Mouse (Mus musculus) CD8-positive naive resting alpha-beta T cell, adult 2 months (primary cell): ENCODE measurements around the gene Snx21.
A peak's percentile ranks its signal among the peaks of the same experiment; 100 is the strongest.
"Not testable (repeated sequence)": the region's sequence is repeated elsewhere in the genome, so short reads cannot be mapped to it uniquely, and the experiment has no call there.

Experiments
- DNase-seq, 2 experiments: peaks; one replicate each; pipeline ENCODE4 v3.0.0; 2022; ENCODE audit warnings: low read depth in 2 of 2, low spot score in 2 of 2

Snx21 gene

DNA sequence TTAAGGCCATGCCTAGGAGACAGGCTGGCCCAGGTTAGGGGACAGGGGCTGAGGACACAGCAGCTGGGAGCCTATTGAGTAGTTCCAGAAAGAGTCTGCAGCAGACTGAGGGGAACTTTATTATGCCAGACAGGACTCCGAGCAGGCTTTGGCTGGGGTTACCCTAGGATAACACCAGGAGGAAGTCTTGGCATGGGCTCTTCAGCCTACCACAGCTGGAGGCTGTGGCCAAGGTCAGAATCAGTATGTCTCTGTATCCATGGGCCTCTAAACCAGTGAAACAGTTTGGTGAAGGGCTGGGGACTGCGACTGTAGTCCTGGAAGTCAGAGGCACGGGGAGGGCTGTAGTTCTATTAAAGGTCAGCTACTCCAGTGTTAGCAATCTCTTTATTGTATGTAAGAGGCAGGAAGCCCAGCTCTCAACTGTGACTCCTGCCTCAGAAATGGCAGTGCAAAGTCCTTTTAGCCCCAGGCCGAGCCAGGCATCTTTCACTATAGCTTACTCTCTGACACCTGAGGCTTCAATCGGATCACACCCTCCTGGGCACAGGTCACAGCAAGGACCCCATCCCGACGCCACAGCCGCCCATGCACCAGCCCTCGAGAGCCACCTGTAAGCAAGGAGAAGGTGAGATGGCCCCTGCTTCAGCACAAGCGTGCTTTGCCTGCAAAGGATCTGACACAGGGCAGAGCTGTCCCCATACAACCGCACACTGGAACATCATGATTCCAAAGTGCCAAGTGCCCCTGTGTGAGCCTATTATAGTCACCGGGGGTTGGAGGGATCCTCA, 7.0 kb downstream of the Snx21 start:
- no peak for DNase-seq

DNA sequence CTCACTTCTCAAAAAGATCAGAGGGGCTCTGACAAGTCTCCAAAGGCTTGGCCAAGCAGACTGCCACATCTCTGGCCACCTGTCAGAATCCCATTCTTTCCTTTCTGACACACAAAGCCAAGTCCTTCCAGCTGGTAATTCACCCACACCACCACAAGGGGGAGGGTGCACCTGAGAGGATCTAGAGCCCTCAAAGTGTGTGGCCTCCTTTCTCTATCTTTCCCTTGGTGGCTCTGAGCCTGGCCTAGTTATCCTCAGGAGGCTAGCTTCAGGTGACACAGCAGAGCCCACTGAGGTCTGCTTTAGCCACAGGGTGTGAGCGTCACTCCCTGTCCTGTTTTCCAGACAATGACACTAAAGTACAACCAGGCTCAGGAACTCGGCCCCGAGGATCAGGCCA, 7.6 kb downstream of the Snx21 start:
- DNase-seq: peak; percentile 38 to 67

GRCm38 (mm10) chr2:164793772-164794171, 8.1 kb downstream of the Snx21 start:
- no peak for DNase-seq

- peak; percentile 69 to 76 for DNase-seq
Measured at GRCm38 (mm10) chr2:164794293-164794692, 8.7 kb downstream of the Snx21 start.

GRCm38 (mm10) chr2:164795868-164796267, 10.2 kb downstream of the Snx21 start:
- DNase-seq: no peak

DNA sequence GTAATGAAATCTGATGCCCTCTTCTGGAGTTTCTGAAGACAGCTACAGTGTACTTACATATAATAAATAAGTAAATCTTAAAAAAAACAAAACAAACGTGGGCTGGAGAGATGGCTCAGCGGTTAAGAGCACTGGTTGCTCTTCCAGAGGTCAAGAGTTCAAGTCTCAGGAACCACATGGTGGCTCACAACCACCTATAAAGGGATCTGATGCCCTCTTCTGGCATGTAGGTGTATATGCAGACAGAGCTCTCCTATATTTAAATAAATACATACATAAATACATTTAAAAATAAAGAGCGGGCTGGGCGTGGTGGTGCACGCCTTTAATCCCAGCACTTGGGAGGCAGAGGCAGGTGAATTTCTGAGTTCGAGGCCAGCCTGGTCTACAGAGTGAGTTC, 12.9 kb downstream of the Snx21 start:
- not testable (repeated sequence) for DNase-seq

- no peak for DNase-seq
Measured at GRCm38 (mm10) chr2:164800252-164801004, 14.8 kb downstream of the Snx21 start.

DNA sequence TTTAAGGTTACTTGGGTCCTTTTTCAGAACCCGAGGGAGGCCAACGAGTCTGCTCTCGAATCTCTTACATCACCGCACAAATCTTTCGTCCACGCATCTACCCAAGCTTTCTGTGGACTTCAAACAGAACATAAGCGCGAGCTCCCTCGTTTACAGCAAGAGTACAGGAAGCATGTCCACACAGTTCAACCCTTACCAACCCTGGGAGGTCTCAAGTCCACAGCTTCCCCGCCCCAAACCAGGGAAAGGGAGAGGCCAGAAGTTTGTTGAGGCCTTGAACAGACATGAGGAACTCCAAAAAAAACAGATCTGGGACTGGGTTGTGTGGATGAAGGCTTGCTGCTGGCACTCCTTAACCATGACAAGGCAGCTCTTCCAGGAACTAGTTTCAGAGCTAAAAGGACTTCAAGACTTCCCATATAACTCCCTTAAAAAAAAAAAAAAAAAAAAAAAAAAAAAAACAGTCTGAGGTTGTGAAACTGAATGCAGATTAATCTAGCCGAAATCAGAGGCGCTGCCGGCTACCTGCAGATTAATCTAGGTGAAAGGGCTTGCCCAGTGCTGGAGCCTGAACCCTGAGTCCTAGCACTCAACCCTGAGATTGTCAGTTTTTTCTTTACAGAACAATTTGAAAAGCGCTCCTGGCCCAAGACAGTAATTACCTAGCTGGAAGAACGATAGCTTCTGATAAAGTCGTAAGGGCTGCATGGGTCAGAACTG, 17.7 kb downstream of the Snx21 start:
- DNase-seq: no peak

GRCm38 (mm10) chr2:164803921-164804313, 18.3 kb downstream of the Snx21 start:
- DNase-seq: no peak

- DNase-seq: peak; percentile 96 to 98
Measured at GRCm38 (mm10) chr2:164804533-164805331, 19.1 kb downstream of the Snx21 start, which contains the start of the genes Acot8 and Zswim3. TSS of gene Acot8 (minus strand) at chr2:164804882. TSS of gene Zswim3 (plus strand) at chr2:164805098.

GRCm38 (mm10) chr2:164805332-164805718, 19.7 kb downstream of the Snx21 start:
- DNase-seq: no peak

DNA sequence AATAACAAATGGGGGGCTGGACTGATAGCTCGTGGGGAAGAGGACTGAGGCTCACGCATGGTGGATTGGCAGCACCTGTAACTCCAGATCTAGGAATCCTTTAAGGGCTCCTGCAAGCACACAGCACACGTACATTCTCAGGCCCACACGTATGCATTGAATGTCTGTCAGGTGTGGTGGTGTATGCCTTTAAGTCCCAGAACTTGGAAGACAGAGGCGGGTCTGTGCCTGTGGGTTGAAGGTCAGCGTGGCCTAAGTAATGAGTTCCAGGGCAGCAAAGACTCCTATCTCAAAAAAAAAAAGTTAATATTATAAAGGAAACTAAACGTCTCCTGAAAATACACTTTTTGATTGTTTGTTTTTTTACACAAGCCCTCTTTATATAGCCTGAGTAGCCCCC, 21.0 kb downstream of the Snx21 start:
- DNase-seq: no peak

- no peak for DNase-seq
Measured at GRCm38 (mm10) chr2:164813557-164813956, 27.9 kb downstream of the Snx21 start.

DNA sequence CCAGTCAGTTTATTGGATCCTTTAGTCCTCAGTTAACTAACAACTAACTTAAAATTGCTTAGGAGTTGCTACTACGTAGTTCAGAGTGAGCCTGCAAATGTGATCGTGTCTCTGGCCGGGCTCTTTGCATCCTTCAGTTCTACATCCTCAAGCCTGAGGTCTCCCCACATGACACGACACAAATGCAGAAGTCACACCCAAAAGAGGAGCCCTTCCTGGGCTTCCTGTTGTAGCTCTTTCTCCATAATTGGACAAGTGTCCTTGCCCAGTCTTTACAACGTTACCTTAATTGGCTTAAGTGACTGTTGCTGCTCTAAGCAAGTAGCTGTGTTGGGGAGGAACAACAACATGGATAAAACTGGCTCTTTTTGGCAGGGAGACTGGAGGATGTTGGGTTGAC, 29.7 kb downstream of the Snx21 start:
- DNase-seq: no peak

- DNase-seq: no peak
Measured at GRCm38 (mm10) chr2:164815821-164816220, 30.2 kb downstream of the Snx21 start.

GRCm38 (mm10) chr2:164817206-164817605, 31.6 kb downstream of the Snx21 start:
- DNase-seq: no peak

- no peak for DNase-seq
Measured at GRCm38 (mm10) chr2:164817703-164818102, 32.1 kb downstream of the Snx21 start.

DNA sequence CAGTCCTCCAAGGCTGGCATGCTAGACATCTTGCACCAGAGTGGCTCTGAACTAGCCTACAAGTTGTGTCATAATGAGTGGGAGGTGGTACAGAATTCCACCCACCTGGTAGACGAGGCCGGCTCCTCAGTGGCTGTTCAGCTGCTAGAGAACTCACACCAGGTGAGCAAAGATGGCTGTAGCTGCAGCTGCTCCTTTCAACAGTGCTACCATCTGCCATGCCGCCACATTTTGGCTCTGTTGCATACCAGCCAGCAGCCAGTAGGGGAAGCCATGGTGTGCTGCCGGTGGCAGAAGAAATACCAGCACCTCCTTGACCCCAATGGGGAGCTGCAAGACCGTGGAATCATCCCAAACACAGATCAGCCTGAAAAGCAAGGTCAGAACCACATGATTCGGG, 35.4 kb downstream of the Snx21 start:
- no peak for DNase-seq

GRCm38 (mm10) chr2:164822636-164823165, 37.1 kb downstream of the Snx21 start, which contains the start of gene Zswim1:
TSS of gene Zswim1 (plus strand) at chr2:164822686.
- DNase-seq: peak; percentile 99 to 100

GRCm38 (mm10) chr2:164823181-164823585, 37.6 kb downstream of the Snx21 start:
- no peak for DNase-seq
